Mouse (Mus musculus): Measurements from ENCODE around the gene Plxnb3.
"Not testable (repeated sequence)": the region's sequence is repeated elsewhere in the genome, so short reads cannot be mapped to it uniquely, and the experiment has no call there.

Plxnb3 gene

DNA sequence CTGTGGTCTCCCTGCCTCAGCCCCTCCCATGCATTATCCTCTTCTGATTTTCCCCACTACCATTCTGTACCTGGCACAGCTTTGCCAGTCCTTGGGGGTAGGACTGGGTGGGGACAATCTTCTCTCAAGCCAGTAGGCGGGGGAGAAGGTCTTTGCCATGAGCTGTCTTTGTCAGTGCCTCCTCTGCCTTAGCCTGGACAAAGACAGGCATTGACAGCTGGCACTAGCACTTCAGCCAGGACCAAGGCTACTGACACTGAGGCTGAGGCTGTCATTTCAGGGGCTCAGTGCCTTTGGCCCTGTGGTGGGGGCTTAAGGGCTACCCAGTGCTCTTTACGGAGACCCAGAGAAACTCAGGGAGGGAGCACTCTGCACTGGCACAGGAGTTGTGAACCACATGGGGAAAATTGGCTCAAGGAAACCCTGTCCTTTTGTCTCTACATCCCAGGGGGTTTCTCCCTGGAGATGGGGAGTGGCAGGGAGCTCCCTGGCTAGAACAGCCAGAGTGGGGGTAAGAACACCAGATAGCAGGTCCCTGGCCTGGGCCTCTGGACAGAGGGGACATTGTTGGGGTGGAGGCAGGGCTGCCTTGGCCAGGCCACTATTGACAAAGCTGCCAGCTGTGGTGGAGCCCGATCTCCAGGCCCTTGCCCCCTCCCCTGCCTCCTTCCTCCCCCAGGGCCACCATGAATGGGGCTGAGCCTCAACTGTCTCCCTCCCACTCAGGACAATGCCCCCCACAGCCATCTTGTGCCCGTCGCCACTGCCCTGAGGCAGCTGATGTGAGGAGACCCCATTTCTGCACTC lies at the start of gene Plxnb3:
Gene Plxnb3 (plus strand): TSS at position 757 of the 807 bp plus-strand sequence.
- DNase-seq: no peak

DNA sequence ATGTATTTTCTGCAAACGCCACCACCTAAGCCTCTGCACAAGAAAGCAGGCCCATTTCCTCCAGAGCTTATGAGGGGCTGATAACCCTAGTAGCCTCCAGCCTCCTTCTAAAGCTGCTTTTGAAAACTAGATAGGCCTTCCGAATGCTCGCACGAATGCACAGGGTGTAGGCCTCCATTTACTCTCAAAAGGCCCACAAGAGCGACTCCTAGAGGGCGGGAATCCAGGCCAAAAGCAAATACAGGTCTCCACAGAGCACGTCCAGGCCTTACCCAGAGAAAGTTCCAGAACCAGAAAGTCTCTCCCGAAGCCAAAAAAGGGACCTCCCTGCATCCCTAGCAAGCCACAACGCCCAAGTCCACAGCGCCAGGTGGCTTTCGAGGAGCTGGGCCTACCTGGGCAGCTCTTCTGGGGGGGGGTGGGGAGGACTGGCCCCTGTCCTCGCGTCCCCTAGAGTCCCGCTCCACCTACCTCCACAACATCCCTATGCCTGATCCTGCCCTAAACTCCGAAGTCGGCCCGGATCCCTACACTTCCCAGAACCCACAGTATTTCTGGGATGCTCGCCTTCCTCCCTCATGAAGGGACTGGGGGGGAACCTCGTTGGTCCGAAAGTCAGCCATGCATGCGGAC lies 41.3 kb upstream of the Plxnb3 start:
- DNase-seq: peak; percentile 43

DNA sequence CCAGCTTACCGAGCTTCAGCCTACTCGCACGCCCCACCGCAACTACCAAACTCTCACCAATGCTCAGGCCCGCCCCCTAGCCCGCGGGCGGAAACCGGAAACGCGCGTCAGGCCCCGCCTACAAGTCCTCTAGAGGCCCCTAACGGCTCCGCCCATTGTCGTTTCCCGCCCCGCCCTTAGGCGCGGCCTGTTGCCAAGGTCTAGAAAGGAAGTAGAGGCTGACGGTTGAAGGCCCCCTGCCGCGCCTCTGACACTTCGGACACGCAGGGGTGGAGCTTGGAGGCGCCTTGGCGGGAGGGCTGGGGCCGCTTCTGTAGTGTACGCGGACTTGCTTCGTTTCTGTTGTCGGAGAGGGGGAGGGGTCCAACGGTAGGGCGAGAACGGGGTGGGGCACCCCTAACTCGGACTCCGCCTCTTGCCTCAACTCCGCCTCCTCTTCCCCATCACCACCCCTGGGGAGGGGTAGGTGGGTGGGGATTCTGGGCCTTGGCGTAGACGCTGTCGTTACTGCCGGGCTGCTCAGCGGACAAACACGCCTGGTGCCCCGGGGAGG lies 40.7 kb upstream of the Plxnb3 start, which contains the start of the genes Bcap31 and Abcd1:
Gene Bcap31 (minus strand): TSS at position 67 of the 553 bp plus-strand sequence.
Gene Abcd1 (plus strand): TSS at position 489 of the 553 bp plus-strand sequence.
- DNase-seq: peak; percentile 95

DNA sequence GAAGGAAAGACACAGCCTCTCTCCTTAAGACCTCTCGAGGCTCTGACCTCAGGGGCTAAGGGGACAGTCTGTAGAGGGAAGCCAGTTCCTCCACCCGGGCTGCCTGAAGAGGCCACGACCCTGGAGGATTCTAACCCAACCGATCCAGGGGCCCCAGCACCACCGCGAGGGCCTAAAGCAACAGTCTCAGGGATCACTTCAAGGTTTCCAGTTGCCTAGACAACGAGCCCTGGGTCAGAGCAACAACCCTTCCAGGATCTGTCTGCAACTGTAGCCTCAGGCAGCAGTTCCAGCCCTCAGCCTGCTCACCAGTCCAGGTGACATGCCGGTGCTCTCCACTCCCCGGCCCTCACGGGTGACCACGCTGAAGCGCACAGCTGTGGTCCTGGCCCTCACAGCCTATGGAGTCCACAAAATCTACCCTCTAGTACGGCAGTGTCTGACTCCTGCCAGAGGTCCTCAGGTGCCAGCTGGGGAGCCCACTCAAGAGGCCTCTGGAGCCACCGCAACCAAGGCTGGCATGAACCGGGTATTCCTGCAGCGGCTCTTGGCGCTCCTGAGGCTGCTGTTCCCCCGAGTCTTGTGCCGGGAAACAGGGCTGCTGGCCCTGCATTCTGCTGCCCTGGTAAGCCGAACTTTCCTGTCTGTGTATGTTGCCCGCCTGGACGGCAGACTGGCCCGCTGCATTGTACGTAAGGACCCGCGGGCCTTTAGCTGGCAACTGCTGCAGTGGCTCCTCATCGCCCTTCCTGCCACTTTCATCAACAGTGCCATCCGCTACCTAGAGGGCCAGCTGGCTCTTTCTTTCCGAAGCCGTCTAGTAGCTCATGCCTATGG lies 40.0 kb upstream of the Plxnb3 start:
- peak; percentile 2 for DNase-seq

DNA sequence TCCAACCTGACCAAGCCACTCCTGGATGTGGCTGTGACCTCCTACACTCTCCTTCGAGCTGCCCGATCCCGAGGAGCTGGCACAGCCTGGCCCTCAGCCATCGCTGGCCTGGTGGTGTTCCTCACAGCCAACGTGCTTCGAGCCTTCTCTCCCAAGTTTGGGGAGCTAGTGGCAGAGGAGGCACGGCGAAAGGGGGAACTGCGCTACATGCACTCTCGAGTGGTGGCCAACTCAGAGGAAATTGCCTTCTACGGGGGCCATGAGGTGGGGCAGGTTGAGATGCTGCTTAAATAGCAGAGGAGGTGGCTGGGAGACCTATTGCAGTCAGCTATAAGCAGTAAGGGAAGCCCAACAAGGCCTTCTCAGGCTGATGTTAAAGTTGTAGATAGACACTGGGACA lies 39.2 kb upstream of the Plxnb3 start:
- DNase-seq: peak; percentile 19

DNA sequence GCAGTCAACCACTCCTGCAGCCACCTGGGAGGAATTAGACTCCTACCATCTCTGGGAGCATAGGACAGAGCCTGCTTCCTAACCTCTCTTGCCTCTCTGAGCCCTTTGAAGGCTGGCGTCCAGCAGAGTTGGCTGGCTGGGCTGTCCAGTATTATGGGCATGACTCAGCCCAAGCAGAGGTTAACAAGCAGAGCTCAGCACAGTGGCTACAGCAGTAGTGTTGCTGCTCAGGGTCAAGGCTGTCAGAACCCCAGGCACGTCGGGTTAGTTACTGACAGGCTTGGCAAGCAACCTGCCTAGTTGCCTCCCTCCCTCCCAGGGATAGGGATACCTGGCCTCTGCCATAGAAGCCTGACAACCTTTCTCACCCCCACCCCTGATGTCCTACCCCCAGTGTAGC lies 38.6 kb upstream of the Plxnb3 start:
- DNase-seq: peak; percentile 2

DNA sequence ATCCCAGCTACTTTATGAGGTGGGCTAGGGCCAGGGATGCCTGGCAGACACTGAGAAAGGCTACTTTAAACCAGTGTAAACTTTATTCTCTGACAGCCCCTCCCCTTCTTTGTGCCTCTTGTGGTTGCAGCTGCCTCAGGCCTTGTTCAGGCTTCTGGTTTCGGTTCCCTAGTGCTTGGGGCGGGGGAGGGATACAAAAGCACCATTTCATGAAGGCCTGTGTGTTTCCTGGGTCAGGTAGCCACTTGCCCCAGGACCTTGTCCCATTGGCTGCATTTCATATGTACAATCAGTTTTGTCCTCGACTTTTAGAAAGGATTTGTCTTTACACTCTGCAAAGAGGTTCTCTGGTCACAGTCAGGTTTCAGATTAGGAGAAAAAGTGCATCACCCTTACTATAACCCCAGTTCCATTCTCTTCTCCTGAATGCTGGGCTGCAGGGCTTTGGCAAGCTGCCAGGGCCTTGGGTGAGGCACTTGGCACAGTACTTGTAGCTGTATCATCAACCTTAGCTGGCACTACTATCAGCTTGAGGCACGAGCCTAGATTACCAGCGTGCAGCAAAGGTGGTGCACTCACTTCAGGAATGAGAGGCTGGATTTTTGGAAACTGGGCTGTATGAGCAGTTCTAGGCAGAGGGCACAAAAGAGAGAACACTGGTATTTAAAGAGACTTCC lies 38.1 kb upstream of the Plxnb3 start:
- DNase-seq: peak; percentile 60

DNA sequence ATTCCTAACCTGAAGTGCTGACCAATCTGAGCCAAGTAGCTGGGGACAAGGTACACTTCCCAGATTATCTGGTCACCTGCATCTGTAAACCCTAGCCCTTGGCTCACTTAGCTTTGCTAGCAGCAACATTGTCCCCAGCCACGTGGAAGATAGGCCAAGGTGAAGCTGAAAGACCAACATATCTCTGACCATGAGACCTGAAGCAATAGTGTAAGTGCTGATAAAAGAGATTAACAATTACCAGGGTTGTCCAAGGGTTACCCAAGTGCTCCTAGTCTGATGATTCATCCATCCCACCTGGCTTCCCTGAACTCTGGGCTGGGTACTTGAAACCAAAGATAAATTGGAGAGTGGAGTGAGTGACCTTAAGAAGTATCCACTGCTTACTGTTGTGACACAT lies 26.0 kb upstream of the Plxnb3 start:
- DNase-seq: no peak

DNA sequence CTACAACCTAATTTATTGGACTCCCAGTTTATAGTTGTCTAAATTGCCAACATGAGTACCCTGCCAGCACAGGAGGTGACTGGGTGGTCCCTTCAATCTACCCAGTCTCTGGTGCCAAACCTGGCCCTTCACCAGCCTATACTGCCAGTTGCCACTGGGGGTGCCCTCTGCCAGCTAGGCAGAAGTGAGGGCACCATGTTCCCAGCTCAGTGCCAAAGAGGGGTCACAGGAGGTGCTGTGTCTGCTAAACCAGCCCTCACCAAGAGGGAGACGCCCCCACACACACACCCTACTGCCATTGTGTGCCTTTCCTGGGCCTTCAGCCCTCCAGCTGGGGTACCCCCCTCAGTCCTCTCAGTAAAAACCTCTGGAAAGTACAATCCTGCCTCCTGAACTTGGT lies 18.7 kb upstream of the Plxnb3 start:
- no peak for DNase-seq

DNA sequence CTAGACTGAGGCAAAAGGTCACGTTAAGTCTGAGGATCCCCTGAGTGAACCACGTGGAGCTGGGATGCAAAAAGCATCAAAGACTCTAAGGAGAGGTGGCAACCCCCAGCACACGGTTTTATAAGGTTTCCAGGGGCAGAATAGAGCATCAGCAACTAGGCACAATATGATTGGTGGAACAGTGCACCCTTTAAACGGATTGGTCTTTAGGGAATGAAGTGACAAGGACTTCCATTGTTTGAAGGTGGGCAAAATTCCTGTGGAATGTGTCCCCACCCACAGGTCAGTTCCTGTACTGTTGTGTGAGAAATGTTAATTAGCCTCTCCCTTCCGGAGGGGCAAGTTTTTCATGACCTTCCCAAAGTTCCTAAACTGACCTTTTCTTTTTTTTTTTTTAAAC lies 17.7 kb upstream of the Plxnb3 start:
- DNase-seq: no peak

DNA sequence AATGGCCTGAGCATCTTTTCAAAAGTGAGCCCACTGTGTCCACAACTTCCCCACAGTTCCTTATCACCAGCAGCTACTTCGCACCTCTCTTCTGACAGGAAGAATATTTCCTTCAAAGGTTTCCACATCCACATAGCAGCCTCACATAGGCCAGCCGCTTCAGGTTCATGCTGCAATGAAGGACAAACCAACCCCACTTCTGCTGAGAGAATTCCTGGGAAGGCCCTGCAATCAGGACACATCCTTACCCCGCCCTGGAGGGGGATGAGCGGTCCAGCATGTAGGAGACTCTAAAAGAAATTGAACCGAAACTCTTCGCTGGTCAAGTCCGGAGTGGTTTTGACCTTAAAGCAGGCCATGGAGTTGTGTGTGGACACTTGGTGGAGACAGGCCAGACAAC lies 17.0 kb upstream of the Plxnb3 start:
- not testable (repeated sequence) for DNase-seq

DNA sequence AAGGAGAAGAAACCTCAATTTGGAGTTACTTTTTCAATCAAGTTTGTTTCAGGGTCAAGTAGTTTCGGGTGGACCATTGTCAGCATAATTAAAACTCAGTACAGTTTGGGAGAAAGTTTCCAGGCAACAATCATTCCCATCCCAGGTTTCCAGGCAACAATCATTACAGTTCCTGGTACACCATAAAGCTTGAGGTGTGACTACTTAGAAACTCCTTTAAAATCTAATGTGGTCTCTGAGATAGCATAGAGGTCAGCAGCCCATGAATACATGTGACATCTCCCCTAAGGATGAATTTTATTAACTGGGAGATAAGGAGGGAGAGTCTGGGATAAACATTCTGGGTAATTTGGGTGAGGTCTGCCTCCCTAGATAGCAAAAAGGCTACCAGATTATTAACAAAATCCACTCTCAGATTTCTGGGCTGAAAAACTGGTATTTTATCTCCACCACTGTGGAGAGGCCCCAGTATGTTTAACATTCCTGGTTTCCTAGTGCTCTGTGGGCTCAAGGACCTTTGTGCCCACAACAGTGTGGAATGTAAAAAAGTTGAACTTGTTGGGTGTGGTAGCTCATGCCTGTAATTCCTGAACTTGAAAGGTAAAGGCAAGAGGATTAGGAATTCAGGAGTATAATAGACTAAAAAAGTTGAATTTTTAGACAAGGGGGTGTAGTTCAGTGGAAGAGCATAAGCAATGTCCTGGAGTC lies 12.0 kb upstream of the Plxnb3 start:
- no peak for DNase-seq

DNA sequence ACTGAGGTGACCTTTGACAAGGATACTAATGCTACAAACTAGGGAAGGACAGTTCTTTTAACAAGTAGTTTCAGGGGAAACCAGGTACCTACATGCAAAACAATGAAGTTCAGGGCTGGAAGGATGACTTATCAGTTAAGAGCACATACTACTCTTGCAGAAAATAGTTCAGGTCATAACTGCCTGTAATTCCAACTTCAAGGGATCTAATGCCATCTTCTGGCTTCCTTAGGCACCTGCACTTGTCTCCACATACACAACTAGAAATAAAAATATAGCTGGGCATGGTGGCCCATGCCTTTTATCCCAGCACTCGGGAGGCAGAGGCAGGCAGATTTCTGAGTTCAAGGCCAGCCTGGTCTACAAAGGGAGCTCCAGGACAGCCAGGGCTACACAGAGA lies 7.9 kb upstream of the Plxnb3 start:
- no peak for DNase-seq

DNA sequence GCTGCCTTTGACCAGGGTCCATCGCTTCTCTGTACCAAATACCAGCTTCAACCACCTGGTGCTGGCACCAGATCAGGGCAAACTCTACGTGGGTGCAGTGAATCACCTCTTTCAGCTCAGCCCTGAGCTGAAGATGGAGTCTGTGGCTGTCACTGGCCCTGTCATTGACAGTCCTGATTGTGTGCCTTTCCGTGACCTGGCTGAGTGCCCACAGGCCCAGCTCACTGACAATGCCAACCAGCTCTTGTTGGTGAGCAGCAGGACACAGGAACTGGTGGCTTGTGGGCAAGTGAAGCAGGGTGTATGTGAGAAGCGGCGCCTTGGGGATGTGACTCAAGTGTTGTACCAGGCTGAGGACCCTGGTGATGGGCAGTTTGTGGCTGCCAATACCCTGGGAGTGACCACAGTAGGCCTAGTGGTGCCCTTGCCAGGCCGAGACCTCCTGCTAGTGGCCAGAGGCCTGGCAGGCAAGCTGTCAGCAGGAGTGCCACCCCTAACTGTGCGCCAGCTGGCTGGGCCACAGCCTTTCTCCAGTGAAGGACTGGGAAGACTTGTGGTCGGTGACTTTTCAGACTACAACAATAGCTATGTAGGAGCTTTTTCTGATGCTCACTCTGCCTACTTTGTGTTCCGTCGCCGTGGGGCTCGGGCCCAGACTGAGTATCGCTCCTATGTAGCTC lies 1.9 kb downstream of the Plxnb3 start:
- no peak for DNase-seq

DNA sequence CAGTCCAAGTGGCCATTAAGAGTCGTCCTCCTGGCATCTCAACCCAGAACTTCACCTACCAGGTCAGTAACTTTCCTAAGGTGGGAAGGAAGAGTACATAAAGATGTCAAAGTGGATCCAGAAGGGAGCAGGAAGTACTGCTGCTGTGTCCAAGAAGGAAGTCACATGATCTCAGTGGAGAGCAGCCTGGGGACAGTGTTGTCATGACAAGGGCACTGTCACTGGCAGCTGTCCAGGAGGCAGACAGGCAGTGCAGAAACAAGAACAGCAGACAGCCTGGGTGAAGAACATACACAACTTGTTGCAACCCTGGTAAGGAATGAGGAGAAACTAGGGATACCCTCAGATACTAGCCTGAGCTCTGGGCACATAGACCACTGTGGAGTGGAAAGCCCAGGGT lies 8.4 kb downstream of the Plxnb3 start:
- DNase-seq: peak; percentile 70

DNA sequence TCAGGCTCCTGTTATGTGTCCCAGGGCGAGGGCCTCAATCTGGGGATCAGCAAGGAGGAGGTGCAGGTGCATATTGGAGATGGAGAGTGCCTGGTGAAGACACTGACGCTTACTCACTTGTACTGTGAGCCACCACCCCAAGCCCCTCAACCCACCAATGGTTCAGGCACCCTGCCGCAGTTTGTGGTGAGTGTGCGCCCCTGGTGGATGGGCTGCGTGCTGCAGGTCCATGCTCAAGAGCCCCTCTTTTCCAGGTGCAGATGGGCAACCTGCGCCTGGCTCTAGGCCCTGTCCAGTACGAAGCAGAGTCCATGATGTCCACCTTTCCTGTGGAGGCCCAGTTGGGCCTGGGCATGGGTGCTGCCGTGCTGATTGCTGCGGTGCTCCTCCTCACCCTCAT lies 10.4 kb downstream of the Plxnb3 start:
- DNase-seq: peak; percentile 27

DNA sequence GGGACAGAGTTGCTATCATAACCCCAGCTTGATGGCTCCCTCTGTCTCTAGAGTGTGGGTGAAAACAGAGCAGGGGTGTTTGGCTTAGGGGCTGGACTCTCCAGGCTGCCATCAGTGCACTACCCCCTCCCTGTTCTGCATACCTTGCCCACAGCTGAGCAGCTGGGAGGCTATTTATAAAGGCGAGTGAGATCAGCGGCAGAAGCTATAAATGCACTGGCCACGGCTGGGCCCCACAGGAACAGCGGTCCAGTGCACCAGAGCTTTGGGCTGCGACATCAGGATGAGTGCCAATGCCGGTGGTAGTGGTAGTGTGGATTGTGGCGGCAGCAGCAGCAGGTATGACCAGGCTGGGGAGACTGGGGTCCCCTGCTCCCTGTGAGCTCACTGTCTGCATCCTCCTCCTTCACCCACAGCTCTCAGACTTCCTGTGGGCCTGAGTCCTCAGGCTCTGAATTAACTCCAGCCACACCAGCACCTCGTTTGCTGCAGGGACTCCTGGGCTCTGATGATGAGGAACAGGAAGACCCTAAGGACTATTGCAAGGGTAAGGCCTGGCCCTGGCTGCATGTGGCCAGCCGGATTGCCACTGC lies 17.4 kb downstream of the Plxnb3 start, which contains the start of gene Srpk3:
Gene Srpk3 (plus strand): TSS at position 238 of the 593 bp plus-strand sequence.
- DNase-seq: peak; percentile 5

DNA sequence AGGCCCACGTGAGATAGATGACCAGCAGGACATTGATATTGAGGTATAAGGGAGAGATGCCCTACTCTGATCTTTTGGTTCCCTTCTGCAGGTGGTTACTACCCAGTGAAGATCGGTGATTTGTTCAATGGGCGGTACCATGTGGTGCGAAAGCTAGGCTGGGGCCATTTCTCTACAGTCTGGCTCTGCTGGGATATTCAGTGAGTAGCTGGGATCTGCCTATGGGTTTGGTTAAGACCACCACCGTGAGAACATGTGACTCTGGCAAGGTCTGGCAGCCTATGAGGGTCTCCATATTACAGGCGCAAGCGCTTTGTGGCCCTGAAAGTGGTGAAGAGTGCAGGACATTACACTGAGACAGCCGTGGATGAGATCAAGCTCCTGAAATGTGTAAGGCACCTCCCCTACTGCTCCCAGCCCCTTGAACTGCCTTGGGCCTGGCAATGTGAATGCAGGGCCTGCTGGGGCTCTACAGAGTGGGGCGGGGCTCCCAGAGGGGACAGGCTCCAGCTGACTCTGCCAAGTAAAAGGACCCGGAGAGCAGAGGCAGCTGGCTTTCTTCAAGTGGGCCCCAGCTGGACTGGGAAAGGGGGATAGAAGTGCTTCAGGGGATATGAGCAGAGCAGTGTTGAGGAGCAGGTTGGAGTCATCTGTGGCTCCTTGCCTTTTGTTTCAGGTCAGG lies 18.1 kb downstream of the Plxnb3 start:
- peak; percentile 16 for DNase-seq

DNA sequence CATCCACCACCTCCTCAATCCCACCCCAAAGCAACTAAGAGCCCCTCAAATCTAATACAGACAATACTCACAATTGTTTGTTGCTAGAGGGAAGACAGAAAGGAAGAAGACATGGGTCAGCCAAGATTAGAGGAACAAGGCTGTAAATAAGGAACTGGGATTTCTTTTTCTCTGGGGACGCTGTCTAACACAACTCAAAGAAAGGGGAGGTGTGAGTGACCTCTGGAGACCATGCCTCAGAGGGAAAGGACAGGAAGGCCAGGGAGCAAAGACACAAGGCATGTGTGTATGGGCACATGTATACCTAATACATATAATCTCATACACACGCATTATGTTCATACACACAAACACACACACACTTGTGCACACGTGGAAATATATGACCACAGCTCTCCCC lies 25.3 kb downstream of the Plxnb3 start:
- DNase-seq: no peak

DNA sequence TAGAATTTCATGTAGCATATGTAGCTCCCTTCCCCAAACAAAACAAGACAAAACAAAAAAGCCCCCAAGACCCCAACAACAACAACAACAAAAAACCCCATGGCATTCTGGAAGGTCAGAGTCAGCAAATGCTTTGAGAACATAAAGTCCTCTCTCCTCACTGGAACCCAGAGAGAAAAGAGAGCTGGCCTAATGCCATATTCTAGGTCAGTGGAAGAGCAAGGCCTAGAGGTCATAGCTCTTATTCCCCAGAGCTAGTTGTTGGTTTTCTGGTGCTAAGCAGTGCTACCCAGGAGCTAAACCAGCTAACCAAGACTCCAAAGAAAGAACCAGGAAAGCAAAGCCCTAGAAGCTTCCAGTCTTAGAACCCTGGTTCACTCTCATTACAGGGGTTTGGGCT lies 28.8 kb downstream of the Plxnb3 start:
- DNase-seq: no peak
